Mouse (Mus musculus): ENCODE results near the gene Il17re. TPM values are rescaled to one million over a fixed set of nuclear protein-coding genes. Genes with fewer than 3 reads are reported as not detected.

Gene Il17re
- polyA plus RNA-seq, 1 experiment from 2014 or later, result 12.0 TPM

DNA sequence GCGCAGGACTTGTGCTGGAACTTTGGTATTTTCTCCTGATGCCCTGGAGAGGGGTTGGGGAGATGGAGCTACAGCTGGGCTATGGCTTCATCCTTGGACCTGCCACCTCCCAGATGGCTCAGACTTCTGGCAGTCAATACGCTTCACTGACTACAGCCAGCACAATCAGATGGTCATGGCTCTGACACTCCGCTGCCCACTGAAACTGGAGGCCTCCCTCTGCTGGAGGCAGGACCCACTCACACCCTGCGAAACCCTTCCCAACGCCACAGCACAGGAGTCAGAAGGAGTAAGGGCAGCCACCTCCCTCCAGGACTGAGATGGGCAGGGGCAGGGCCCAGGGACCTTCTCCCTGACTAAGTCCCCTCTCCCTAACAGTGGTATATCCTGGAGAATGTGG, 7.3 kb downstream of the Il17re start:
- Histone ChIP-seq H3K4me3 (ENCODE audit: low read depth, low read length) (no peak overlapping the region), H3K36me3 (ENCODE audit: insufficient read depth) (no peaks in the 10 kb centered on the region), H3K27me3 (ENCODE audit: insufficient read depth, low read length) (peaks cover 11% of the 10 kb centered on the region; the same call in 1 of the 2 replicates), H3K27ac (ENCODE audit: low read depth) (no peak overlapping the region), H3K9ac (no peak overlapping the region), H3K4me1 (ENCODE audit: insufficient read depth) (no peaks in the 10 kb centered on the region), H3K9me3 (ENCODE audit: low read depth, low read length) (no peaks in the 10 kb centered on the region), H3K4me2 (no peak overlapping the region)
- ATAC-seq (ENCODE audit: insufficient read depth) (no peak), DNase-seq (peak; percentile 34)
- peak; percentile 49 for TF ChIP-seq CTCF (IDR thresholded peaks at IDR 0.05; ENCODE audit: low read depth)
- 48% methylated on average over 5 of the region's 5 CpGs for WGBS

DNA sequence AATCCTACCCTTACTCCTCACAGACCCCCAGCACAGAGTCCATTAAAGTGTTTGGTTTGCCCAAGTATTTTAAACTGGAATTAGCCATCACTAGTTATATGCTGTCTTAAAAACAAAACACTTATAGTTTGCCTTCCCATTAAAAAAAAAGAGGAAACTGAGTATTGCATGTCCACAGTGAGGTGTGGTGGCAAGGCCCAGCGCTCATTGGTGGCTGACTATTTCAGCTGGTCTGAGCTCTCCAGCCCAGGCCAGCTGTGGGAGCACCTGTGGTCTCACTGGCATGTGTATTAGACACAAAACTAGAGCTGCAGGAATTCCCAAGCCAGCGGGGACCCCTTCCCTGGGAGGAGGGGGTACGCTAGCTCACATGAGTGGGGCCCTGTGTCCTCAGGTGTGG, 10.2 kb downstream of the Il17re start:
- Histone ChIP-seq H3K4me2 (peak overlapping the region; percentile 72; the same call in 1 of the 2 replicates), H3K4me3 (ENCODE audit: low read depth, low read length) (no peak overlapping the region), H3K36me3 (ENCODE audit: insufficient read depth) (no peaks in the 10 kb centered on the region), H3K9ac (no peak overlapping the region), H3K27ac (ENCODE audit: low read depth) (no peak overlapping the region), H3K27me3 (ENCODE audit: insufficient read depth, low read length) (peaks cover 12% of the 10 kb centered on the region; the same call in 1 of the 2 replicates), H3K4me1 (ENCODE audit: insufficient read depth) (no peaks in the 10 kb centered on the region), H3K9me3 (ENCODE audit: low read depth, low read length) (no peaks in the 10 kb centered on the region)
- DNase-seq (no peak), ATAC-seq (ENCODE audit: insufficient read depth) (no peak)
- no peak for TF ChIP-seq CTCF (IDR thresholded peaks at IDR 0.05; ENCODE audit: low read depth)
- 65% methylated on average over 3 of the region's 3 CpGs for WGBS

DNA sequence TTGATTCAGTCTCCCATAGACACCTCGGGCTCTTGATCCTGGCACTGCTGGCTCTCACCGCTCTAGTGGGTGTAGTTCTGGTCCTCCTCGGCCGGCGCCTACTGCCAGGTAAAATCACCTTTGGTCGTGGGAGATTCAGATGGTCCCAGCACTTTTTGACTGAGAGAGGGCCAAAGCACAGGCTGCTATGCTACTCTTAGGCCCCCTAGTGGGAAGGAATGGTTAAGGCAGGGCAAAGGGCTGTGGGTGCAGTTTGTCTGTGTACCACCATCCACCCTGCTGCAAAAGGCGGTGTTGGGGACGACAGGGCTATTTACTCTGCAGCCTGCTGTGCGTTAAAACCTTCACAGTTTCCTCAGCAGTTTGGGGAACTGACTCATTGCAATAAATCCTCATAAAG, 10.7 kb downstream of the Il17re start:
- Histone ChIP-seq H3K9ac (peak overlapping the region; percentile 43; the same call in 1 of the 2 replicates), H3K4me3 (ENCODE audit: low read depth, low read length) (peak overlapping the region; percentile 36), H3K36me3 (ENCODE audit: insufficient read depth) (no peaks in the 10 kb centered on the region), H3K27me3 (ENCODE audit: insufficient read depth, low read length) (peaks cover 12% of the 10 kb centered on the region; the same call in 1 of the 2 replicates), H3K4me1 (ENCODE audit: insufficient read depth) (no peaks in the 10 kb centered on the region), H3K4me2 (peak overlapping the region; percentile 72), H3K27ac (ENCODE audit: low read depth) (no peak overlapping the region), H3K9me3 (ENCODE audit: low read depth, low read length) (no peaks in the 10 kb centered on the region)
- TF ChIP-seq CTCF (IDR thresholded peaks at IDR 0.05; ENCODE audit: low read depth), result peak; percentile 86
- 7% methylated on average over 9 of the region's 9 CpGs for WGBS
- DNase-seq, result peak; percentile 87
- ATAC-seq (ENCODE audit: insufficient read depth), result peak; percentile 64

DNA sequence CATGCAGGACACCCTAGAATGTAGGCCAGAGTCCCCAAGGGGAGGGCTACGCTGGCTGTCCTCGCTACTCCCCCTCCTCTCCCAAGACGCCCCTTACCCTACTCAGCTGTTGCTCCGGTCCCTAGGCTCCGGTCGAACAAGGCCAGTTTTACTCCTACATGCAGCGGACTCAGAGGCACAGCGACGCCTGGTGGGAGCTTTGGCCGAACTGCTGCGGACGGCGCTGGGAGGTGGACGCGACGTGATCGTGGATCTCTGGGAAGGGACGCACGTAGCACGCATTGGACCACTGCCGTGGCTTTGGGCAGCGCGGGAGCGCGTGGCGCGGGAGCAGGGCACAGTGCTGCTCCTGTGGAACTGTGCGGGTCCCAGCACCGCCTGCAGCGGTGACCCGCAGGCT, 11.1 kb downstream of the Il17re start:
- no peak overlapping the region for H3K27ac ChIP-seq (ENCODE audit: low read depth)
- TF ChIP-seq CTCF (IDR thresholded peaks at IDR 0.05; ENCODE audit: low read depth), result peak; percentile 88
- peak overlapping the region; percentile 72 for H3K4me2 ChIP-seq
- peak overlapping the region; percentile 36 for H3K4me3 ChIP-seq (ENCODE audit: low read depth, low read length)
- H3K9ac ChIP-seq, result peak overlapping the region; percentile 43
- 2% methylated on average over 31 of the region's 31 CpGs for WGBS
- H3K36me3 ChIP-seq (ENCODE audit: insufficient read depth), result no peaks in the 10 kb centered on the region
- H3K9me3 ChIP-seq (ENCODE audit: low read depth, low read length), result no peaks in the 10 kb centered on the region
- peaks cover 12% of the 10 kb centered on the region; the same call in 1 of the 2 replicates for H3K27me3 ChIP-seq (ENCODE audit: insufficient read depth, low read length)
- ATAC-seq (ENCODE audit: insufficient read depth) (peak; percentile 72), DNase-seq (peak; percentile 87)
- H3K4me1 ChIP-seq (ENCODE audit: insufficient read depth), result no peaks in the 10 kb centered on the region

DNA sequence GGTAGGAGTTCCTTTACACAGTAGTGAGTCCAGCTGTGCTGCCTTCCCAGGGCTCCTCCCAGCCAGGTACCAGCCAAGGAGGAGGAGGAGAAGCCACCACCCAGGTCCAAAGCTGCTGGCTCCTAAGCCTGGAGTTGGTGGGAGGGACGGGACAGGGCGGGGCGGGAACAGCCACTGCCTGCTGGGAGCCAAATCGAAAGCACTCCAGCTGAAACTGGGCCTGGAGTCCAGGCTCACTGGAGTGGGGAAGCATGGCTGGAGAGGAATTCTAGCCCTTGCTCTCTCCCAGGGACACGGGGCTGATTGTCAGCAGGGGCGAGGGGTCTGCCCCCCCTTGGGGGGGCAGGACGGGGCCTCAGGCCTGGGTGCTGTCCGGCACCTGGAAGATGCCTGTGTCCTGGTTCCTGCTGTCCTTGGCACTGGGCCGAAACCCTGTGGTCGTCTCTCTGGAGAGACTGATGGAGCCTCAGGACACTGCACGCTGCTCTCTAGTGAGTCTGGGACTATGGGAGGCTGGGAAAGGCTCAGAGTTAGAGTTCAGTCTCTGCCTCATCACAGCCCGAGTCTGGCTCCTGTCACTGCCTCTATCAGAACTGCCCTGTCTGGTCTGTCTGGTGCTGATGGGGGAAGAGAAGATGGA, 13.1 kb downstream of the Il17re start, which contains the start of gene Il17rc:
Gene Il17rc, plus strand, starts transcription at position 131 of the 640 bp plus-strand sequence.
- H3K9me3 ChIP-seq (ENCODE audit: low read depth, low read length), result no peaks in the 10 kb centered on the region
- H3K4me2 ChIP-seq, result peak within 1 kb of the TSS; percentile 59
- ATAC-seq (ENCODE audit: insufficient read depth) (peak; percentile 48; the same call in 1 of the 2 replicates), DNase-seq (peak; percentile 60)
- peak within 1 kb of the TSS; percentile 38 for H3K9ac ChIP-seq
- 0 out of 2 replicates have a peak within 1 kb of the TSS, but pooled peaks have one; percentile 32 for H3K27ac ChIP-seq (ENCODE audit: low read depth)
- H3K4me3 ChIP-seq (ENCODE audit: low read depth, low read length), result peak within 1 kb of the TSS; percentile 24; the same call in 1 of the 2 replicates
- WGBS, result 17% methylated on average over 12 of the region's 12 CpGs
- no peaks in the 10 kb centered on the region for H3K4me1 ChIP-seq (ENCODE audit: insufficient read depth)
- H3K36me3 ChIP-seq (ENCODE audit: insufficient read depth), result no peaks in the 10 kb centered on the region
- peaks cover 12% of the 10 kb centered on the region; the same call in 1 of the 2 replicates for H3K27me3 ChIP-seq (ENCODE audit: insufficient read depth, low read length)
- TF ChIP-seq CTCF (IDR thresholded peaks at IDR 0.05; ENCODE audit: low read depth), result no peak

DNA sequence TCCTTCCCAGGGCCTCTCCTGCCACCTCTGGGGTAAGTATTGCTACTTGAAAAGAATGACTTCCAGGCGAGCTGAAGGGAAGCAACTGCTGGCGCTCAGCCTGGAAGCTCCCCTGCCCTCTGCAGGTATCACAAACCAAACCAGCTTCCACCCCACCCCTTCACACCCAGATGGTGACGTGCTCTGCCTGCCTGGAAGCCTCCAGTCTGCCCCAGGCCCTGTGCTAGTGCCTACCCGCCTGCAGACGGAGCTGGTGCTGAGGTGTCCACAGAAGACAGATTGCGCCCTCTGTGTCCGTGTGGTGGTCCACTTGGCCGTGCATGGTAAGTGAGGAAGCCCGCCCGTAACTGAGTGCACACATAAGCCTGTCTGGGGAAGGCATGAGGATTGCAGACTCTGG, 13.8 kb downstream of the Il17re start:
- WGBS, result 53% methylated on average over 10 of the region's 10 CpGs
- H3K36me3 ChIP-seq (ENCODE audit: insufficient read depth), result no peaks in the 10 kb centered on the region
- peak overlapping the region; percentile 59; the same call in 1 of the 2 replicates for H3K4me2 ChIP-seq
- no peaks in the 10 kb centered on the region for H3K9me3 ChIP-seq (ENCODE audit: low read depth, low read length)
- peaks cover 12% of the 10 kb centered on the region; the same call in 1 of the 2 replicates for H3K27me3 ChIP-seq (ENCODE audit: insufficient read depth, low read length)
- TF ChIP-seq CTCF (IDR thresholded peaks at IDR 0.05; ENCODE audit: low read depth), result no peak; the same call in 1 of the 2 replicates
- H3K4me1 ChIP-seq (ENCODE audit: insufficient read depth), result no peaks in the 10 kb centered on the region
- H3K9ac ChIP-seq, result no peak overlapping the region
- DNase-seq, result no peak
- no peak overlapping the region for H3K27ac ChIP-seq (ENCODE audit: low read depth)
- H3K4me3 ChIP-seq (ENCODE audit: low read depth, low read length), result no peak overlapping the region
- no peak for ATAC-seq (ENCODE audit: insufficient read depth)

DNA sequence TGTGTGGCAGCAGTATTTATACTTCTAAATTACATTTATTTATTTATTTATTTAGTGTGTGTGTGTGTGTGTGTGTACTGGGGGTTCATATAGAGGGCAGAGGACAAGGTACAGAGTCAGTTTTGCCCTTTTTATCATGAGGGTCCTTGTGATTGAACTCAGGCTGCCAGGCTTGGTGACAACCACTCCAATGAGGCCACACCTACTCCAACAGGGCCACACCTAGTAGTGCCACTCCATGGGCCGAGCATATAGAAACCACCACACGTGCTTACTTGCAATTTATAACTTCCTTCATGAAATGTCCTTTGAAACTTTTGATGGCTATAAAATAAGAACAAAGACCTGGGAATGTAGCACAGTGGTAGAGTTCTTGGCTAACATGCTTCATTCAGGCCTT, 15.0 kb downstream of the Il17re start:
- Histone ChIP-seq H3K27ac (ENCODE audit: low read depth) (no peak overlapping the region), H3K9ac (no peak overlapping the region), H3K4me2 (no peak overlapping the region), H3K27me3 (ENCODE audit: insufficient read depth, low read length) (peaks cover 12% of the 10 kb centered on the region; the same call in 1 of the 2 replicates), H3K36me3 (ENCODE audit: insufficient read depth) (no peaks in the 10 kb centered on the region), H3K9me3 (ENCODE audit: low read depth, low read length) (no peaks in the 10 kb centered on the region), H3K4me3 (ENCODE audit: low read depth, low read length) (no peak overlapping the region), H3K4me1 (ENCODE audit: insufficient read depth) (no peaks in the 10 kb centered on the region)
- WGBS, result 59% methylated on average over 2 of the region's 2 CpGs
- ATAC-seq (ENCODE audit: insufficient read depth) (no peak), DNase-seq (no peak)
- no peak for TF ChIP-seq CTCF (IDR thresholded peaks at IDR 0.05; ENCODE audit: low read depth)

Measured in lung, embryonic 14.5 days (tissue).